Mouse (Mus musculus) megakaryocyte, embryonic 14.5 days (primary cell): ENCODE data around the gene Vgf.

Source experiments
- FLI1 ChIP-seq: IDR thresholded peaks from 2 replicates; pipeline ENCODE4 v1.6.1; 2012; ENCODE audit warnings: low read length, inconsistent platforms, mixed read lengths
- GATA1 ChIP-seq: IDR thresholded peaks from 3 replicates; pipeline ENCODE4 v1.6.1; 2012; ENCODE audit warnings: mixed read lengths, low read length, inconsistent platforms, borderline replicate concordance

DNA sequence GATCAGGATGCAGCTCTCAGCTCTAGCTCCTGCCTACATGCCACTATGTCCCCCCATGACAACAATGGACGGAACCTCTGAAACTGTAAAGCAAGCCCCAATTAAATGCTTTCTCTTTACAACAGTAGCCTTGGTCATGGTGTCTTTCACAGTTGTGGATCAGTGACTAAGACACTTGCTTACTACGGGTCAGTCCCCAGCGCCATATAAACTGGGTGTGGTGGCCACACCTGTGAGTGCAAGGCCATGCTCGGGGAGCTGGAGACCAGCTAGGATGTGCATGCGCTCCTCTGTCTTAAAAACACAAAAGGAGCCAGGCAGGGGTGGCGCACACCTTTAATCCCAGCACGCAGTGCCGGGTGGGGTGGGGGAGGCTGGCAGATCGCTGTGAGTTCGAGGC, 13.3 kb downstream of the Vgf start:
- TF ChIP-seq GATA1 (no peak), FLI1 (no peak)
